Mouse (Mus musculus): ENCODE data around the gene Kctd4. TPM values are rescaled to one million over a fixed set of nuclear protein-coding genes. Genes with fewer than 3 reads are reported as not detected.

Gene Kctd4
- polyA plus RNA-seq, 1 experiment from 2014 or later, result 9.3 TPM

Other genes starting within 250 kb of the Kctd4 start
- gene Cog3, start 200.5 kb upstream of the Kctd4 start, polyA plus RNA-seq (2015; fragmentation: Nextera tagmentation; extraction: Ambion mirVana), result 19.1 and 21.3 TPM in 2 replicates
- gene Slc25a30, start 168.0 kb upstream of the Kctd4 start, polyA plus RNA-seq (2015; fragmentation: Nextera tagmentation; extraction: Ambion mirVana), result 8.9 and 11.0 TPM in 2 replicates
- gene Tpt1, start 109.9 kb upstream of the Kctd4 start, polyA plus RNA-seq (2015; fragmentation: Nextera tagmentation; extraction: Ambion mirVana), result 606 and 643 TPM in 2 replicates
- gene Gtf2f2, start 55.9 kb downstream of the Kctd4 start, polyA plus RNA-seq (2015; fragmentation: Nextera tagmentation; extraction: Ambion mirVana), result 37.2 and 39.2 TPM in 2 replicates
- gene Gpalpp1, start 155.8 kb downstream of the Kctd4 start, polyA plus RNA-seq (2015; fragmentation: Nextera tagmentation; extraction: Ambion mirVana), result 13.1 and 14.1 TPM in 2 replicates
- 13.4 and 13.8 TPM in 2 replicates for gene Nufip1, start 155.9 kb downstream of the Kctd4 start, polyA plus RNA-seq (2015; fragmentation: Nextera tagmentation; extraction: Ambion mirVana)

All from midbrain, embryonic 16.5 days (tissue).